Mouse (Mus musculus): ENCODE results near the gene Hes1.
"Not testable (repeated sequence)": the region's sequence is repeated elsewhere in the genome, so short reads cannot be mapped to it uniquely, and the experiment has no call there.

The Hes1 gene

GRCm38 (mm10) chr16:30069950-30070770 lies 6.0 kb downstream of the Hes1 start:
- peak; percentile 64 for DNase-seq (ENCODE audit: low read depth, low spot score)

GRCm38 (mm10) chr16:30070771-30071191 lies 6.6 kb downstream of the Hes1 start:
- DNase-seq (ENCODE audit: low read depth, low spot score) = peak; percentile 75

GRCm38 (mm10) chr16:30073317-30073716 lies 9.1 kb downstream of the Hes1 start:
- DNase-seq (ENCODE audit: low read depth, low spot score) = no peak

GRCm38 (mm10) chr16:30081498-30081897 lies 17.3 kb downstream of the Hes1 start:
- DNase-seq (ENCODE audit: low read depth, low spot score) = no peak

GRCm38 (mm10) chr16:30081980-30082379 lies 17.8 kb downstream of the Hes1 start:
- no peak for DNase-seq (ENCODE audit: low read depth, low spot score)

- no peak for DNase-seq (ENCODE audit: low read depth, low spot score)
These were observed 18.8 kb downstream of the Hes1 start for GRCm38 (mm10) chr16:30082965-30083364.

GRCm38 (mm10) chr16:30083536-30083935 lies 19.4 kb downstream of the Hes1 start:
- DNase-seq (ENCODE audit: low read depth, low spot score) = no peak

GRCm38 (mm10) chr16:30088646-30089045 lies 24.5 kb downstream of the Hes1 start:
- no peak for DNase-seq (ENCODE audit: low read depth, low spot score)

GRCm38 (mm10) chr16:30090200-30090865 lies 26.1 kb downstream of the Hes1 start:
- DNase-seq (ENCODE audit: low read depth, low spot score) = no peak

GRCm38 (mm10) chr16:30096050-30096449 lies 31.9 kb downstream of the Hes1 start:
- DNase-seq (ENCODE audit: low read depth, low spot score) = no peak

- DNase-seq (ENCODE audit: low read depth, low spot score) = peak; percentile 21
These were observed 32.3 kb downstream of the Hes1 start for GRCm38 (mm10) chr16:30096475-30096874.

- no peak for DNase-seq (ENCODE audit: low read depth, low spot score)
These were observed 34.9 kb downstream of the Hes1 start for GRCm38 (mm10) chr16:30099124-30099523.

- DNase-seq (ENCODE audit: low read depth, low spot score) = no peak
These were observed 38.1 kb downstream of the Hes1 start for GRCm38 (mm10) chr16:30102149-30102915.

GRCm38 (mm10) chr16:30102982-30103381 lies 38.8 kb downstream of the Hes1 start:
- no peak for DNase-seq (ENCODE audit: low read depth, low spot score)

GRCm38 (mm10) chr16:30103495-30103894 lies 39.3 kb downstream of the Hes1 start:
- no peak for DNase-seq (ENCODE audit: low read depth, low spot score)

GRCm38 (mm10) chr16:30104363-30104762 lies 40.2 kb downstream of the Hes1 start:
- DNase-seq (ENCODE audit: low read depth, low spot score) = no peak

- no peak for DNase-seq (ENCODE audit: low read depth, low spot score)
These were observed 41.3 kb downstream of the Hes1 start for GRCm38 (mm10) chr16:30105476-30105875.

- not testable (repeated sequence) for DNase-seq (ENCODE audit: low read depth, low spot score)
These were observed 44.0 kb downstream of the Hes1 start for GRCm38 (mm10) chr16:30108167-30108566.

GRCm38 (mm10) chr16:30110466-30110865 lies 46.3 kb downstream of the Hes1 start:
- no peak for DNase-seq (ENCODE audit: low read depth, low spot score)

- DNase-seq (ENCODE audit: low read depth, low spot score) = peak; percentile 17
These were observed 46.9 kb downstream of the Hes1 start for GRCm38 (mm10) chr16:30111069-30111468.

- DNase-seq (ENCODE audit: low read depth, low spot score) = no peak
These were observed 47.4 kb downstream of the Hes1 start for GRCm38 (mm10) chr16:30111566-30111965.

- DNase-seq (ENCODE audit: low read depth, low spot score) = no peak
These were observed 49.0 kb downstream of the Hes1 start for GRCm38 (mm10) chr16:30113170-30113569.
